Mouse (Mus musculus) colon, adult 2 months (tissue): ENCODE results near the gene Ufc1. TPM values are rescaled to one million over a fixed set of nuclear protein-coding genes. Genes with fewer than 3 reads are reported as not detected.

ENCODE experiments used
- polyA plus RNA-seq: library from polyadenylated mRNA; depleted of rRNA; stranded (reverse); fragments of >200 nt; gene quantifications from 2 replicates; pipeline ENCODE4 v1.2.3, GENCODE M21; 2012; rRNA removed

Ufc1 gene
- polyA plus RNA-seq: 23.2 and 26.3 TPM in 2 replicates

DNA sequence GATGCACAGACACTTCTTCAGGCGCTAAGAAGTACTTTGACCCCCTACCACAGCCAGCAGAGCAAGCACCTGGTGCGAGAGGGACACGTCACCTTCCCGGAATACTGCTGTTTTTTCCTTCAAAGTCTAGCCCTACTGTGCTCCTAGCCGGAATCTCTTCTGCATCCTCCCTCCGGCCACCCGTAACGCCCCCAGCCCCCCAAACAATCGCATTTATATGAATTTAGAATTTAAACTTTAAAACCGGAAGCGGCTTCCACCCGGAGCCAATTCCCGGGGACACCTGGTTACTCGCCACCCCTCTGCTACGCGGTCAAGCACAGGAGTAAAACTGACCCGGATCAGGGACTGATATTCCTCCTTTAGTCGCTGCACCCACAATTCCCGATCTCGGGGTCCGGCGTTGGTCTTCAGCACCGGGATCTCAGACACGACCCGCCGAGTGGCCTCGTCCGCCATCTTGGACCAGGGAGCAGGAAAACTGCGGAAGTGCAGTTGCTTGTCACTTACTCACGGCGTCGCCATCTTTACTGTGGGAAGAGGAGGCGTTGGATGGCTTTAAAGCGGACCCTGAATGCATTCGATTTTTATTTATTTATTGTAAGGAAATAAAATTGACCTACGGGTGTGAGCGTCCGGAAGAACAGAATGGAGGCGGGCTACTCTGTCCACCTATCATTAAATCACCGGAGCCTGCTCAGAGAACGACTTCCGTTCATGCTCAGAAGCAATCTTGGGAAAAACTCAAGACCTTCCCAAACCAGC is at the start of gene Ufc1:
TSS of gene Ufc1 (minus strand) at position 727 of the 765 bp plus-strand sequence.

DNA sequence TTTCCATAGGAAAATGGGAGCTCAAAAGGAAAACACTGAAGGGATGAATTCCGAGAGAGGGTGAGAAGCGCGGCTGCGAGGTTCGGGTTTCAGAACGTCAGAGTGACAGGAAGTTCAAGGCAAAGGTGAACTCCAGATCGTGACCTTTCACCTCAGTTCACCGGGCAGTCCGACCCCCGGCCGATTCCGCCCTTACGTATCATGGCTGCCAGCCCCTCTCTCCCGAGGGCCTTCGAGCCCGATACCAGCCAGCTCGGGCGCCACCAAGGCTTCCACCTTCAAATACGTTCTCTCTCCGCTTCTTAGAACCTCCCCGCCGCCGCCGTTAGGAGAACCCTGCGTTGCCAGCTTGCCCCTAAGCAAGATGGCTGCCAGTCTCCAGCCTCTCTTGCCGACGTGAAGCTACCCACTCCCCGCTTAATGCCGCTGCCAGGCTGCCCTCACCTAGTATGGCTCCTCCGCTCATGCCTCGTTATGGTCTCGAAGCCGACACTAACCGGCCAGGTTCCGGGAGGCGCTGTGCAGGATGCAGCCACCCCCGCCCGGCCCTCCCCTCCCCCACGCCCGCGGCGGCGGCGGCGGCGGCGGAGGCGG is 34.1 kb upstream of the Ufc1 start, which contains the start of gene Dedd:
TSS of gene Dedd (plus strand) at position 307 of the 594 bp plus-strand sequence.

DNA sequence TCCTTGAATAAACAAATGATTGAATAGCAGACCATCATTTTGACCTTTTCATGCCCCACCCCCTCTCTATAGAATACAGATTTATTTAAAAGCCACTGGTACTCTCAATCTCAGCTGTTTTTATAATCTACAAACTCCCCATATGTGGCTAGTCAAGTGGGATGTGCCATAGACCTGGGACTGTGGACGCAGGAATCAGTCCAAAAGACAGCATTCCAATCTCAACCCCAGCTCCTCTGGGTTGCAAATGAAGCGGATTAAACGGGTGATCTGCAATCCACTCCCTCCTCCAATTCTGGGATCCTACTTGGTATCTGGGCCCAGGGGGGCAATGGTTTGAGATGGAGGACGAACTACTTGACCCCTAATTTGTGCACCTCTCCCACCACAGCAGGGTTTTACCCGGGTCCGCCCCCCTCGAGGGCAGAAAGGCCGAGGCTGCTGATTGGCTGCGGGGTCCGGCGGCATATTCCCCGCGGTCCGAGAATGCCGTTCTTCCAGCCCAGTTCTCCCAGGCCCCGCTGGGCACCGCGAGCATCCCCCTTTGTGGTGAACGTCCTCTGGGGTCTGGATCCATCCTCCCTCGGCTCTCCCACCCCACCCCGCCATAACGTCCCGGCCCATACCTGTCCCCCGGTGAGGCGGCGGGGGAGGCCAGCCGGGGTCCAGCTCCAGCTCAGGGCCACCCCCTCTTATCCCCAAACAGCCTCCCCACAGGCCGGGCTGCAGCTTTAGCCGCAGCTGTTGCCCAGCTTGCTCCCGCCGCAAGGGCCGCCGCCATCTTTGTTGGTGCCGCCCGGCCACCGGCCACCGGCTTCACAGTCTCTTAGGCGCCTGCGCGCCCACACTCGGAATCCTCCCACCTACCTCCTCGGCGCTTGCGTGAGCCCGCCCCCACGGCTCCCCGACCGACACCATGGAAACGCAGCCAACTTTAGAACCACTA is 7.4 kb downstream of the Ufc1 start, which contains the start of gene Usp21:
TSS of gene Usp21 (minus strand) at position 856 of the 946 bp plus-strand sequence.

DNA sequence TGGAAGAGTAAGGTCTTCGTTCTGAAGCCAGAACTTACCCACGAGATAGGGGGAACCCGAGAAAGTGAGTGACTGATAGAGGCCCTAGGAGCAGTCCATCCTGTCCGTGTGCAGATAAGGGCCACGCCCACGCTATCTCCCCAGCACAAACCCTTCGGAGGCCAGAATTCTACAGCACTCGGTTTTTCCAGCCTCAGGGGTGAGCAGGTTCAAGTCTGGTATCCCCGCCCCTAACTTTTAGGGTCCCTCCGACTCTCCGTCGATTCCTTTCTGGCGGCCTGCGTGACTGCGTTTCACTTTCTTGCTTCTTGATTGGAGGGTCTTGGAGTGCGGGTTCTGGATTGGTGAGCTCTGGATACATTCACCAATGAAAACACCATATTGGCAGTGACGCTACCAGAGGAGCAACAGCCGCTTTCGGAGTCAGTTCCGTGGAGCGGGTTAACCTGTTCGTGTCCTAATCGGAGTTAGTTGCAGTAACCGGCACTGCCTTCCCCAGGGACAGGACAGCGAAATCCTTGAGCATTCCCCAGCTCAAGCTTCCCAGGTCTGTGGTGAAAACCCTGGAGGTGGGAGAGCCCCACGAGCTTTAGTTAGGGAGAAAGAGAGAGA is 13.8 kb downstream of the Ufc1 start, which contains the start of gene Ppox:
TSS of gene Ppox (minus strand) at position 271 of the 612 bp plus-strand sequence.

DNA sequence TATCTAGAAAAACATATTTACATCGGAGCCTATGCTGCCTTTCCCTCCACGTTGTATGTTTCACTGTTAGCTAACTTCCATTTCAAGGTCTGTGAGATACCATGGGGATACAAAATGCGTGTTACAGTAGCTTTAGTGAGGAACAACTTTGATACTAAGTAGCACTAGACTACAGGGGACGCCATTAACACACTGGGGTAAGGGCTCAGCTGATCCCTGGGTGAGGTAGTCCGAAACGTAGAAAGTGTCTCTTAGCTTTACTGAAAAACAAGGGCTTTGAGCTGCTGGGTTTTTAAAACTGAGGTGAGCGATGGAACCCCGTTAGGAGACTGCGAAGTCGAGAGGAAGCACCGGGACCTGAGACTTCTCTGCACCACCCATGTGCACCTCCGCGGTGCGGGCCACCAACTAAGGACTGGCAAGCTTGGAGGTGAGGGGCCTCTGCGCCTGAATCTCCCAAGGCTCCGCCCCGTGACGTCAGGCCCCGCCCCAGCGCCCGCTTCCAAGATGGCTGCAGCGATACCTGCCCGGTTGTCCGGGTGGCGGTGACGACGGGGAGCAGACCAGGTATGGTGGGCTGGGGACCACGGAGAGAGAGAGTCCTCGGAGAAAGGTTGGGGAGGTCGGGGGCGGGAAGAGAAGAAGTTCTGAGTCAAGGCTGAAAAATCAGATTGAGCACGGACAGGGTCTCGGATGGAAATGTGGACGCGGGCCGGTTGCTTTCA is 24.8 kb downstream of the Ufc1 start, which contains the start of gene B4galt3:
TSS of gene B4galt3 (plus strand) at position 481 of the 725 bp plus-strand sequence.

DNA sequence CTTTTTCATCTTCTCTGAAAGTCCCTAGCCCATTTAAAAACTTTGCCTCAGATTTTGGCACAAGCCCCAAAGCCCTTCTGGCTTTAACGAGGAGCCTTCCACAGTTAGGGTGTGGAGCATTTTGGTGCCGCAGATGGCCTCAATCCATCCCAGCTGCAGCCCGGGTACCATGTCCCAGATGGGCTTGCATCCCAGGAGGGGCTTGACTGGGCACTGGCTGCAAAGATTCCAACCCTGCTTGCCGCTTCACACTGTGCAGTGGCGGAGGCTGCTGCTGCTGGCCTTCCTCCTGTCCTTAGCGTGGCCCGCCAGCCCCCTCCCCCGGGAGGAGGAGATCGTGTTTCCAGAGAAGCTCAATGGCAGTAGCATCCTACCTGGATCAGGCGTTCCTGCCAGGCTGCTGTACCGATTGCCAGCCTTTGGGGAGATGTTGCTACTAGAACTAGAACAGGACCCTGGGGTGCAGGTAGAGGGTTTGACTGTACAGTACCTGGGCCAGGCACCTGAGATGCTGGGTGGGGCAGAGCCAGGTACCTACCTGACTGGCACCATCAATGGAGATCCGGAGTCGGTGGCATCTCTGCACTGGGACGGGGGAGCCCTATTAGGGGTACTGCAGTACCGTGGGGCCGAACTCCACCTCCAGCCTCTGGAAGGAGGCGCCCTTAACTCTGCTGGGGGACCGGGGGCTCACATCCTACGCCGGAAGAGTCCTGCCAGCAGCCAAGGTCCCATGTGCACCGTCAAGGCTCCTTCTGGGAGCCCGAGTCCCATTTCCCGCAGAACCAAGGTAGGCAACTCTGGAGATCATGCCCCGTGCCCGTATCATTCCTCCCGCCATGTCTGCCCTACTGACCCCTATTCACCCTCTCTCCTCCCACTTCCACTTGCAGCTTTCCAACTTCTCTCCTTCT is 43.9 kb downstream of the Ufc1 start, which contains the start of gene Ndufs2:
TSS of gene Ndufs2 (minus strand) at position 709 of the 914 bp plus-strand sequence.

DNA sequence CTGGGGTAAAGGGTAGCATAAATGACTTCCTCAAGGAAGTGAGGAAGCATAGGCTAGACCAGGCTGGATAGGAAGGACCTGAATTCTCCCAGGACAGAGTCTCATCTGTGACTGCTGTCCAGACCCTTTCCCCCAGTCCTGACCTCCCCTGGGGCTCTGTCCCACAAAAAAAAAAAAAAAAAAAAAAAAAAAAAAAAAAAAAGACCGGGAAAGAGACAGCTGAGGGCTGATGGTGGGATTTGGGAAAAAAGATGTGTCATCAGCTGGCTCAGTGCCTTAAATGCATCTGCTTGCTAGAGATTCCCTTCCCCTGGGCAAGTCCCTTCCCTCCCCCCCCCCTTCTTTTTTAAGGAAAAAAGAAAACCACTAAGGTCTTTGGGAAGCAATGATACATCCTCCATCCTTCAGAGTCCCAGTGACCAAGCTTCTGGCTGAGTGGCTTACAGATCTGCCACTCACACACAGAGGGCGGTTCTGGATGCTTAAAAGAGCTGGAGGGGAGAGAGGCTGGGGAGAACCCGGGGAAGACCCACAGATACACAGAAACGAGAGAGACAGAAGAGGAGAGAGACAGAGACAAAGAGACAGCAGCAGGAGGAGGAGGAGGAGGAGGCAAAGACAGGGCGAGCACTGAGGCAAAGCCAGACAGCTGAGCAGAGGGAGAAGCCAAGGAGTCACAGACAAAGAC is 44.8 kb downstream of the Ufc1 start, which contains the start of gene Adamts4:
TSS of gene Adamts4 (plus strand) at position 509 of the 688 bp plus-strand sequence.

Other genes with a start within 250 kb of the Ufc1 start
- gene Fcgr3, start 230.1 kb downstream of the Ufc1 start, polyA plus RNA-seq: 7.1 and 7.7 TPM in 2 replicates
- gene Cfap126, start 181.1 kb downstream of the Ufc1 start, polyA plus RNA-seq: 1.2 and 1.7 TPM in 2 replicates
- gene Sdhc, start 144.4 kb downstream of the Ufc1 start, polyA plus RNA-seq: 205 and 248 TPM in 2 replicates
- 0.91 and 1.0 TPM in 2 replicates for gene Mpz, start 144.3 kb downstream of the Ufc1 start, polyA plus RNA-seq
- 42.0 and 71.2 TPM in 2 replicates for gene Pcp4l1, start 98.8 kb downstream of the Ufc1 start, polyA plus RNA-seq
- 2.3 and 2.4 TPM in 2 replicates for gene Nr1i3, start 81.1 kb downstream of the Ufc1 start, polyA plus RNA-seq
- 35.4 and 39.0 TPM in 2 replicates for gene Tomm40l, start 72.5 kb downstream of the Ufc1 start, polyA plus RNA-seq
- gene Apoa2, start 70.0 kb downstream of the Ufc1 start, polyA plus RNA-seq: 0.64 and 3.6 TPM in 2 replicates
- gene Fcer1g, start 60.7 kb downstream of the Ufc1 start, polyA plus RNA-seq: 34.3 and 37.0 TPM in 2 replicates
- 4.7 TPM in 2 replicates for gene Adamts4, start 44.6 kb downstream of the Ufc1 start, polyA plus RNA-seq
- 134 and 158 TPM in 2 replicates for gene Ndufs2, start 43.6 kb downstream of the Ufc1 start, polyA plus RNA-seq
- 75.9 and 85.5 TPM in 2 replicates for gene B4galt3, start 24.7 kb downstream of the Ufc1 start, polyA plus RNA-seq
- 31.9 and 36.7 TPM in 2 replicates for gene Ppox, start 13.8 kb downstream of the Ufc1 start, polyA plus RNA-seq
- 41.4 and 43.3 TPM in 2 replicates for gene Usp21, start 7.0 kb downstream of the Ufc1 start, polyA plus RNA-seq
- 49.2 and 53.1 TPM in 2 replicates for gene Dedd, start 34.1 kb upstream of the Ufc1 start, polyA plus RNA-seq
- 62.5 and 68.1 TPM in 2 replicates for gene Nit1, start 50.6 kb upstream of the Ufc1 start, polyA plus RNA-seq
- 2.3 and 5.7 TPM in 2 replicates for gene Pfdn2, start 50.6 kb upstream of the Ufc1 start, polyA plus RNA-seq
- gene Klhdc9, start 65.8 kb upstream of the Ufc1 start, polyA plus RNA-seq: 1.0 and 2.1 TPM in 2 replicates
- 2.6 and 3.2 TPM in 2 replicates for gene Nectin4, start 75.1 kb upstream of the Ufc1 start, polyA plus RNA-seq
- gene Arhgap30, start 93.9 kb upstream of the Ufc1 start, polyA plus RNA-seq: 3.7 and 4.7 TPM in 2 replicates
- 85.2 and 90.3 TPM in 2 replicates for gene Usf1, start 116.3 kb upstream of the Ufc1 start, polyA plus RNA-seq
- 463 and 469 TPM in 2 replicates for gene Tstd1, start 123.8 kb upstream of the Ufc1 start, polyA plus RNA-seq
- 108 and 134 TPM in 2 replicates for gene F11r, start 142.5 kb upstream of the Ufc1 start, polyA plus RNA-seq
- 5.3 and 5.4 TPM in 2 replicates for gene Alyref2, start 208.5 kb upstream of the Ufc1 start, polyA plus RNA-seq
- 1.2 and 6.0 TPM in 2 replicates for gene Itln1, start 240.3 kb upstream of the Ufc1 start, polyA plus RNA-seq